Mouse (Mus musculus) liver, embryonic 14.5 days (tissue): ENCODE data around the gene Fignl1.
A peak's percentile ranks its signal among the peaks of the same experiment; 100 is the strongest.

ENCODE experiments used
- CTCF ChIP-seq: IDR thresholded peaks from 2 replicates; pipeline ENCODE4 v1.5.1; 2016; ENCODE audit warnings: antibody characterized with exemption, low read depth, control low read depth
- EP300 ChIP-seq: IDR thresholded peaks from 2 replicates; pipeline ENCODE4 v1.6.1; 2016; ENCODE audit warnings: antibody characterized with exemption, low read depth

- TF ChIP-seq EP300 (peak; percentile 58; the same call in 1 of the 2 replicates), CTCF (peak; percentile 93)
Observed at GRCm38 (mm10) chr11:11820251-11820650, 11.5 kb upstream of the Fignl1 start.
